Mouse (Mus musculus): Measurements from ENCODE around the gene Csf1. TPM values are rescaled to one million over a fixed set of nuclear protein-coding genes. Genes with fewer than 3 reads are reported as not detected.

The Csf1 gene
- polyA plus RNA-seq, 1 experiment = 27.6 TPM

DNA sequence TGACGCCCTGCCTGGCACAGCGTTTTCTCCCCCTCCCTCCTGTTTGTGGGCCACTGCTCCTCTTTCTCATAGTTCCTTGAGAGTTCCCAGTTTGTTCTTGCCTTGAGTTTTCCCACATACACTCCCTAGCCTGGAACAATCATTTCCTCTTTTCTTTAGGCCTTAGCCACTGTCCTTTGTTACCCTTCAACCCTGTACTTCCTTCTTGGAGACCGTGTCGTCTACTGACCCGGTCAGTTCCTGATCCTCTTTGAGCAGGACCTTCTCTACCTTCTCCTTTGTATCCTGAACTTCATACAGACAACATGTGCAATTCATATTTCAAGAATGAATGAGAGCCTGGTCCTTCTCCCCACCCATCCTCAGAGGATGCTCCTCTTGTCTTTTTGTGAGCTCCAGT lies 21.0 kb upstream of the Csf1 start:
- no peak for DNase-seq (ENCODE audit: low read depth)

DNA sequence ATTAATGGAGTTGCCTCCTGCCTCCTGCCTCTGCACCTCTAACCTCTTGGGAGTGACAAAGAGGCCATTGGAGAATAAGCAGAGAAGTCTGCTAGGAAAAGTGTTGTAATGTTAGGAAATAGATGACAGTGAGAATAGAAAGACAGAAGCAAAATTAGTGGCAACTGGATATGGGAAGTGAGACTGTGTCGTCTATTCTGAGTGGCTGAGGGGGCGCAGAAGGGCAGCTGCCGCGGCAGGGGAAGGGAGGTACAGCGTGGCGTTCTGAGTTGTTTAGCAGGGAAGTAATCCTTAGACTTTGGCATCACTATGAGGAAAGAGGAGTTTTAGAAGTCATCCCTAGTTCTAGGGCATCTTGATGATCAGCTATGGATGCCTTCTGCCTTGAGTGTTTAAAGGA lies 17.7 kb upstream of the Csf1 start:
- no peak for DNase-seq (ENCODE audit: low read depth)

DNA sequence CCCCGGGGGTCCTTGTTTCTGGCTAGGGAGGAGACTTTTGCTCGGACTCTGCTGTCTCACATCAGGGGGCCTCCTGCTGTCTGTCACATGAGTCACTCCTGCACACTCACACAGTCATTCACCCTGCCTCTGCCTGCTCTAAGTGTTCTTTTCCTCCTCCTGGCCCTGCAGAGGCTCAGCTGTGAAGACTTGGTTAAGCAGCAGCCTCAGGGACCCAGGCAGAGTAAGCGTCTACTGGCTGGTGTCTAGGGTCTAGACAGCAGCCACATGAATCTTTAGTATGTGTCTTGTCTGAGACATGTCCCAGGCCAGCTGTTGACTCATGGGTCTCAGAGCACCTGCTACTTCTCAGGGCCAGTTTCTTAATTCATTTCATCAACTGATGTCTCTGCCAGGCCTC lies 16.0 kb upstream of the Csf1 start:
- DNase-seq (ENCODE audit: low read depth) = no peak

DNA sequence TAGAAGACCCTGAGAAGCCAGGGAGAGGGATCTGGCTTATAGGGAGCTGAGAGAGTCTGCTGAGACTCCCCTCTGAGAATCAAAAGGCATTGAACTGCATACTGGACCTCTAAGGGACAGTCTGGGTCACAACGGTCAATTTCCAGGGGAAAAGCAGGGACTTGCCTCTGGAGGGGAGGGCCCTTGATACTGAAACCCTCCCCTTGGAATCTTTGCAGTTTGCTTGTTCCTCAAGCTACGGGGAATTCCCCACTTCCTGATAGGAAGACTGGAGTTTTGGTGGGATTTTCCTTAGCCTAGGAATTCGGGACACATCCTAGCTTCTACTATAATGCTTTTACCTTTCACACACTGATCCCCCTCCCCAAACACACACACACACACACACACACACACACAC lies 15.5 kb upstream of the Csf1 start:
- DNase-seq (ENCODE audit: low read depth) = no peak

DNA sequence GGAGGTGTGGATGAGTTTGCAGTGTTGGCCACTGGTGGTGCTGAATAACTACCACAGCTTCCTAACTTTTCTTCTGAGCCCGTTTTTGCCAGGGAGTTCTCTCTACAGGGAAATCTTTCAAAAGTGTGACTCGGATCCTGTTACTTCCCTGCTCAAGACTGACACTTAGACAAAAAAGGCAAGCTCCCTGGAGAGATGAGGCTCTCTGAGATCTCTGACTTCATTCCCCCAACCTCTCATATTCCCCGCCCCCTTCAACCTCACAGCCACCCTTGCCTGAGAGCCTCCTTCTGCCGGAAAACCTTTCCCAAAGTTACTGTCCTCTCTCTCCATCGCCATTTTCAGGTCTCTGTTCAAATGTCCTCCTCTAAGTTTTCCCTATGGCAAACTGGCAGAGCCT lies 14.8 kb upstream of the Csf1 start:
- DNase-seq (ENCODE audit: low read depth) = no peak

DNA sequence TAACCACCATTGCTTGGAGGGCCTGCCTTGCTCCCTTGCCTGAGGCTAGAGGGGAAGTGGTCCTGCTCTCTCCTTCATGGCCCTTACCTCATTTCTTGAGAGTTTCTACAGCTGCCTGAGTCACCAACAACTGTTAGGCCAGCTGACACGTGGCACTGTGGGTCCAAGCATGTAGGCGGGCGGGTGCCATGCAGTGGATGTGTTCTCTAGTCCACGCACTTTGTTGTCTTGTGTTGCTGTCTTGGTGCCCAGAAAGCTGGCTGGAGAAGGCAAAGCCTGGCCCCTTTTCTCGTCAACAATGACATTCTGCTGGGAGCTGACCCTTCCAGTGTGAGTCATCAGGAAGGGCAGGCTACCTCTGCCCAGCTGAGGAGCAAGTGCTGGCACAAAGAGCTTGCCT lies 12.6 kb upstream of the Csf1 start:
- no peak for DNase-seq (ENCODE audit: low read depth)

DNA sequence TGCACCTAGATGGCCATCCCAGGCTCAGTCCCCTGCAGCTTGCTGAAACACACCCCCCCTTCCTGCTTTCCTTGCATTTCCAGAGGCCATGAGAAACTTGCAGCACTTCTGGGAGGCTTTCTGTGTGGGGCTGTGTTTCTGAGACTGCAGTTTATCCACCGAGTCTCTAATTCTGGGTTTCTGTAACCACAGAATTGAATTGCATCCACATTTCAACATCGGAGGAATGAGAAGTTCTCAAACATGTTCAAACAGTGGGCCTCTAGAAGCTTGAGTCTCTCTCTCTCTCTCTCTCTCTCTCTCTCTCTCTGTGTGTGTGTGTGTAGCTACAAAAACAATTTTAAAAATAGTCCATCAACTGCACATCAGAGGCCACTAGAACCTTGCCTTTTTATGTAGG lies 9.4 kb upstream of the Csf1 start:
- no peak for DNase-seq (ENCODE audit: low read depth)

DNA sequence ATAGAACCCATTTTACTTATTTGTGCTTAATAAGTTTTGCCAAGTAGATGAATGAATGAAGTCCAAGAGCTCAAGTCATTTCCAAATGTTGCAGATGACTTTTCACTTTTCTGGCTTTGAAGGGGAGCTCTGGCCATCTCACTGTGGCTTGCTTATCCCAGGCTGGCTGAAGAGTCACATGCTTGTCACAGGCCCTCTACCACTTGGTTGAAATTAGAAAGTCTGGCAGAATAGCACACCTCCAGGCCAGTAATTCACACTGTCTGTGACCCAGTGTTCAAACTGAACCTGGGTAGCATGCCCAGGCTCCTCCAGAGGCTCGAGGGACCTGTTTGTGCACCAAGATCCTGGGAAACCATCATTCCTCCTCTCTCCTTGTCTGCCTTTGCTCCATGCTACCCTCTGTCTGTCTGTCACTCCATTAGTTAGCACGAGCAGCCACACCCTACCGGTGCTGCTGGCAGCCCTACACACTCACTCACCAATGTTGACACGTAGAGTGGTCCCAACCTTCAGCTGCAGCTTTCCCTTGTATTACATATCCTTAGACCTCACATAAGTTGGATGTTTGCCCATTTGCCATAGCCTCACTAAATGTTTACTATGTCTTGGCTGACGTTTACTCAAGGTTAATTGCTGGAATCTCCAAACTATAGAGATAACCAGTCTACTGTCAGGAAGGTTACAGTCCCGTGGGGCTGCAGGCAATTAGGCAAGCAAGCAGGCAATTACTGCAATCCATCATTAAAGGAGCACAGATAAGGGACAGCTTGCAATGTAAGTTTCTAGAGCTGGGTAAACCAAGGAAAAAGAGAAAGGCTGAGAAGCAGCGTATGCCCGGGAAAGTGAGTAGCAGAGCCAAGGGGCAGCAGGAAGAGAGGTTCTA lies 8.1 kb upstream of the Csf1 start:
- no peak for DNase-seq (ENCODE audit: low read depth)

DNA sequence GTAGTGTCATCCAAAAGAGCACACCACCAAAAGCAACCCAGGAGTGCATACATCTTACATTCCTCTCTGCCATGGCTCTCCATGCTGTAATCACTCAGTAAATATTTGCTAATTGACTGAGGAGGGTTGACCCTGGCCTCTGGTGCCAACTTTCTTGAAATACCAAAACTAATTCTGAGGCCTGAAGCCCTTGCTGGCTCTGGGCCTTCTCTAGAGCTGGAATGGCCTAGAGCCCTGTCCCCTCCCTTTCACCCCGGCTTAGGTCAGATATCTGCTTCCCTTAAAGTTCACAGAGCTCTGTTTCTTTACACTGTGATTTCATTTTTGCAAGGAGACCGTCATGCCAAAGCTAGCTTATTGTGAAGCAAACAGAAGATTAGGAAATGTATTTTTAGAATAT lies 6.5 kb upstream of the Csf1 start:
- DNase-seq (ENCODE audit: low read depth) = no peak

DNA sequence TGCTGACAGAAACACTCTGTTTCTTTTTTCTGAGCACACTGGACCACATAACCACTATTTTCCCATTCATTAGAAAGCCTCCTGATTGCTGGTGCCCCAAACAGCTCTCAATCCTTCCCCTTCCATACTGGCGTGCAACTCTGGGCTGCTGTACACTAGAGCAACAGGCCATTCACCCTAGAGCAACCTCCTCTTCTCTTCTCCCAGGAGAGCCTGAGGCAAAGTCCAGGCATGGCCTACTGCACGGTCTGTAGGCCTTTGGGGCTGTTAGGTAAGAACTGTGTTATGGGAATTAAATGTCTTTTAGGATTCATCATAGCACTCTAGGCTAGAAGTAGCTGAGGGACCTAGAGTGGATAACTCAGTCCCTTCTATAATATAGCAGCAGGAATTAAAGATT lies 5.7 kb upstream of the Csf1 start:
- DNase-seq (ENCODE audit: low read depth) = no peak

DNA sequence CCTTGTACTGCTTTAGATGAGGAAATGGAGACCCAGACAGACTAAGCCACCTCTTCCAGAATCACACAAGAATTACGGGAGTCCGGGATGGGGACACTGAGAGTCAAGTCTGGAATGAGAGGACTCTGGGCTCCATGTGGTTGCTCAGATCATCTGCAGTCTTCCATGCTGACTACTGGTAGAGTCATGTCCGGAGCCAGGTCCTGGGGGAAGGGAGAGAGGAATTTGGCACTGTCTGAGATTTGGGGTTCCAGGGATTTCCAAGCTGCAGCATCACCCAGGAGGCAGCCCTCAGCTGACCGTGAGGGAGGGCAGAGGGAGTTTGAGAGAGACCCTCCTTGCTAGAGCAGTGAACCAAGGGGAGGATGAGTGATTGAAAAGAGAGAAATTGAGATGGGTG lies 3.3 kb upstream of the Csf1 start:
- DNase-seq (ENCODE audit: low read depth) = no peak

DNA sequence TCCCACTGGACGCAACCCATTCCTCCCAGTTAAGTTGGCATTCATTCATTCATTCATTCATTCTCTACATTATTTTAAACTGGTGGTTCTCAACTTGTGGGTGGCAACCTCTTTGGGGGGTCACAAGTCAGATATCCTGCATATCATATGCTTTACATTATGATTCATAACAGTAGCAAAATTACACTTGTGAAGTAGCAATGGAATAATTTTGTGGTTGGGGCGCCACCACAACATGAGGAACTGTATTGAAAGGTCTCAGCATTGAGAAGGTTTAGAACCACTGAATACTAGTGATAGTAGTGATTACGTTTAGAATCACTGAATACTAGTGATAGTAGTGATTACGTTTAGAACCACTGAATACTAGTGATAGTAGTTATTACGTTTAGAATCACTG lies 1.2 kb upstream of the Csf1 start:
- no peak for DNase-seq (ENCODE audit: low read depth)

DNA sequence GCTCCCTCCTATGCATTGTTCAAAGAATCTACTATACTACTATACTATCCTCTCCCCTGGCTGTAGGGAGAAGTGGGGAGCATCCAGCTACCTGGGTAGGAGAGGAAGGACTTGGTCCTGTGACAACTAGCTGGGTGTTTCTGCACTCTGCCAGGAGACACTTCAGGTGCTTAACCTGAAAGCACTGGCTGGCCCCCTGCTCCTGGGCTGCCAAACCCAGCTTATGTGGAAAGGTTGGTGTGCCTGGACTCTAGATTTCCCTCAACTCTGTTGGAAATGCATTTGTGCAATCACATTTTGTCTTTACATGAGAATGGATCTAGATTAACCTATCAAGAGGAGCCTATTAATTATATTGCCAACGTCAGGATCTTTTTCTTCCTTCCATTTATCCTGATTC lies 502 bp upstream of the Csf1 start:
- DNase-seq (ENCODE audit: low read depth) = no peak

DNA sequence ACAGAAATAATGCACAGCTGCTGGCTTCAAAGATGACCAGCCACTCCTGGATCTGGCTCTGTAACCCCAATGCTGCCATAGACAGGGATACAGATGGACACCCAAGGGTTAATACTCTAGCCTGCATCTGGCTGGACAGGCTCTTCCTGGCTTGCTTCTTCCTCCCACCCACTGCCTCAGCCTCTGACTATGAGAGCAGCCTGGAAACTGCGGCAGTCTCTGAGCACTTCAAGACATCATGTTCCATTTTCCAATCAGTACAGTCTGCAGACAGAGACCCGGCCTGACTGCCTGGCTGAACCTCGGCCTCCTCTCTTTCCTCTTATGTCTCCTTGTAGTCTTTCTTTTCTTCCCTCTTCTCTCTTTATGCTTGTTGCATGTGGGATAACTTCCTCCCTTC lies 1.6 kb downstream of the Csf1 start:
- no peak for DNase-seq (ENCODE audit: low read depth)

DNA sequence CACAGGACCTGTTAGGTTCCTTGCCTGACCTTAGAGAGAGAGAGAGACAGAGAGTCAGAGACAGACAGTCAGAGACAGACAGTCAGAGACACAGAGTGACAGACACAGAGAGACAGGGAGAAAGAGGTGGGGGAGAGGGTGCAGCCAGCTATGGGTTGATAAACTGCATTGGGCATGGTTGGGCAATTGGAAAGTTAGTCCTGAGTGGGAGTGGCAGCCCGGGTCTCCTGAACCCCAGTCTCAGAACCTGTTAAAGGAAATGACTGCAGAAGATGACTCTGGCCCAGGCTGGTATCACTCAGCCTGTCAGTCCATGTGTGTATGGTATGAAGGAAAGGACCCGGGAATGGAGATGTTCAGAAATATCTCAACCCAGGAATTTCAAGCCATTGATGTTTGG lies 2.1 kb downstream of the Csf1 start:
- DNase-seq (ENCODE audit: low read depth) = no peak

DNA sequence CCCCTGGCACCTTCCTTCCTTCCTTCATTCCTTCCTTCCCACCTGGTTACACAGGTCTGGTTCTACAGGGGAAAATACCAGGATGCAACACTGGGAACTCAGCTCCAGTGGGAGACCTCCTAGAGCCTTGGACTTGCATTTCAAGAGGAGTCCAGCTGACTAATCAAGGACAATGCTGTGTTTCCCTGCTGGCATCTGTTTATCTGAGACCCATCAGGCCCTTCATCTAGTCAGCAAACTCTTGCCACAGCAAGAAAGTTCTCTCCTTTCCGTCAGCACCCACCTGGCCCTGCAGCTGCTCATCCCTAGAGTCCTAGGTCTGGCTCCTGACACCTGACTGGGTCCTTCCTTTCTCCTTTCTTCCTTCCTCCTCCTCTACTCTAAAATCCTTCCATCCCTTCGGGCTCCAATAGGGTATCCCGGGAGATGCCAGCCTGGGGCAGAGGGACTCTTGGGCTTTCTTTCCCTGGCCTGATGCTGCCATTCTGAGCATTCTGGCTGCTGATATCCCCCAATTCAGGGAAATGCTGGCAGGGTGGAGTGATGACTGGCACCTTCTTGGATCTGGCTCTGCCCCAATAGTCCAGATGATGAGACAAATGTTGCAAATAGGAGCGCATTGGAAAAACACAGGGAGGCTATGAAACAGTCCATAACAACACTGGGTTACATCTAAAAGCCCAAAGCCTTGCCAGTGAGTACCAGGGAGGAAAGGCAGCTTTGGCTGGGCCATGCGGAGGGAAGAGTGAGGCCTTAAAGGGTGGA lies 2.7 kb downstream of the Csf1 start:
- no peak for DNase-seq (ENCODE audit: low read depth)

DNA sequence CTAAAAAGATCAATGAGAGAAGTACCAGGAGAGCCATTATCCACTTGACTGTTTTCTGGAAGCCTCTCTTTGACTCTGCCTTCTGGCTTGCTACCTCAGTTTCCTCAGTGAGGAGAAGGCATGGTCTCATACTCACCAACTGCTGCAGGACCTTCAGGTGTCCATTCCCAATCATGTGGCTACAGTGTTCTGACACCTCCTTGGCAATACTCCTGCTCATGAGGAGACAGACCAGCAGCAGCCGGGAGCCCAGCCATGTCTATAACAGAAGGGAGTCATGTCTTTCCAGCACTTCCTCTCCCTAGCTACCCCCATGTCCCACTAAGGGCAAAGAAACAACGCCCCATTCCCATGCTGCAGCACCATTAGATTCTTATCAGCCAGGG lies 3.8 kb downstream of the Csf1 start:
- DNase-seq (ENCODE audit: low read depth) = no peak

DNA sequence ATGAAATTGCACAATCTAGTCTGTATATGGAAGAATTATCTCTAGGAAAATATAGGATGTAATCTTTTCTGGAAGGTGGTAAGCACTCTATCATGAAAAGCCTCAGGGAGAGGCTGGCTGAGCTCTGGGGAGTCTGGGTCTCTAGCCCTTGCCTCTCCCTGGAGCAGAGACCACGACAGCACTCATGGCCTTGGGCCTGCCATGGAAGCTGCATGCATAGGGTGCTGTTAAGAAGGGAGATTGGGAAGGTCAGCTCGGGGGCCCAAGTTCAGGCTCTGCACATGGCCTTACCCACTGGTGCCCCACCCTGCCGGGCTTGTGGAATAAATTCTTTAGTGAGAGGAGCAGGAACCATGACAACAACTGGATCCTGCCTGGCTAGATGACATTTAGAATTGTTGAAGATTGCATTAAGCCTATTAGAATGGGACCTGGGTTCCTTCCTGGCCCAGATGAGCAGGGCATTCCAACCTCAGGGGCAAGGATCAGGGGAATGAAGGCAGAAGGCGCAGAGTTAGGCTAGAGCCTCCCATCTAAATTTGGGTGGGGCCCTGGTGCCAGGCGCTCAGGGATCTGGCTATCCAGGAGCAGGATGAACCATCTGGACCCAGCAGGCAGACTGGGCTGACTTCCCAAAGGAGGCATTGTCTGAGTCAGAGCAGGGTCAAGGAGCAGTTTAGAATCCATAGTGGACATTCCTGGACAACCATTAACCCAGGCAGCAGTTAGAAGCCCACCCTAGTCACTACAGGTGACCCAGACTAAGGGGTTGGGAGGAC lies 4.4 kb downstream of the Csf1 start:
- no peak for DNase-seq (ENCODE audit: low read depth)

DNA sequence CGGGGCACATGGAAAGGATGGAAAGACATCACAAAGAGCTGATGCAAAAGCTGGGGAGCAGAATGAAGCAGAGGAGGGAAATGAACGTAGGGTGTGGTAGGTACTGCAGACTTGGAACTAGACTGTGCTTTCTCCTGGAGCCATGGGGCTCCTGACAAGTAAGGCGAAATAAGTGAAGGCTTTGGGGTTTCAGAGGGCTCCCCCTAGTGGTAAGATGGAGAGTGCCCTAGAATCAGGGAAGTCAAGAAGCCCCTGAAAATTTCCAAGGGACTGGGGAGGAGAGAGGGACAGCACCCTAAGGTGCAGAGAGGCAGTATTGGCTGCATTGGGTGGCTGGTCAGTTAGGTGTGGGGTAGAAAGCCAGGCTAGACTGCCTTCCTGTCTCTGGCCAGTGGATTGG lies 5.6 kb downstream of the Csf1 start:
- no peak for DNase-seq (ENCODE audit: low read depth)

DNA sequence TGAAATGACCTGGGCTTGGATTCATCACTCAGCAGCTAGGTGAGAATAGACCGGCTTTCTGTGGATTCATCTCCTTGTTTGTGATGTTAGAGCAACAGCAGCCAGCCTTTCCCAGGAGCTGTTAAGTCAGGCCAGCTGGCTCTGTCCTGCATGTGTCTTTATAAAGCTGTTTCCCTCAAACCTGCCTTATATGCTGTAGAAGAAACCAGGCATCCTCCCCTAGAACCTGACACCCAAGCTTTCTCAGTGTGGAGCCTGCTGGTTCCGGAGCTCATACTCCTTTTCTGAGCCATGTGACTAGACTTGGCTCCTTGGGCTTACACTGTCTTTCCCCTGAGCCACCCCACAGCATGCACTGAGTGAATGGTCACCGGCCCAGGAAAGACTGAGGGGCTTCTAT lies 8.7 kb downstream of the Csf1 start:
- no peak for DNase-seq (ENCODE audit: low read depth)

DNA sequence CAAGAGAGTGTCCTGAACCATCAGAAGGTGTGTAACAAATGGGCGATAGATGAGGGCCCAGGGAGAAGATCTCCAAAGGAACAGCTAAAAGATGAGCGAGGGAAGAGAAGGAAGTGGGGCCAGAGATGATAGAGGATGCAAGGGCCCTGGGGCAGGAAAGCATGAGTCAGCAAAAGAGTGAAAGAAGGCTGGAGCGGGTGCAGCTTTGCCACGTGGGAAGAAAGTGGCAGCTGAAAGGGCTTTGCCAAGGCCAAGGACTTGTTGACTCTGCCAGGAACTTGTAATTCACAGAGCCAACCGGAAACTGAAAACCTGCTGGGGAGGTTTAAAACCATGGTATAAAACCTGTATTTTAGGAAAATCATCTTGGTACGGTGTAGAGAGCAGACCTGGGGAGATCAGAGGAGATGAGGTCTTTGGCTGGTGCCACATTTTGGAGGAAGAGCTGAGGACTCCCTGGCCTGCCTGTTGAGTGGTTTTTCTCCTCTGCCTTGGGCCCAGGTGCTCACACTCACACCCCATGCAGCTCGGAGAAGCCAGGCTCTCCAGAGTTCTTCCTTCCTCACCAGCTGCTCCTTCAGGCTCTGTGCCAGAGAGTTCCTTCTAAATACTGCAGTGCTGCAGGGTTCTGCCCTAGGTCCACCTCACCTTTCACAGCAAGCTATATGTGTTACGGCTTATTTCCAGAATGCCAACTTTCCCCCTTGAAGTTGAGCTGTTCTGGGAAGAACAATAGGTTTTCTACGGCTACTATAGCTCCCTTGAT lies 9.3 kb downstream of the Csf1 start:
- DNase-seq (ENCODE audit: low read depth) = no peak

DNA sequence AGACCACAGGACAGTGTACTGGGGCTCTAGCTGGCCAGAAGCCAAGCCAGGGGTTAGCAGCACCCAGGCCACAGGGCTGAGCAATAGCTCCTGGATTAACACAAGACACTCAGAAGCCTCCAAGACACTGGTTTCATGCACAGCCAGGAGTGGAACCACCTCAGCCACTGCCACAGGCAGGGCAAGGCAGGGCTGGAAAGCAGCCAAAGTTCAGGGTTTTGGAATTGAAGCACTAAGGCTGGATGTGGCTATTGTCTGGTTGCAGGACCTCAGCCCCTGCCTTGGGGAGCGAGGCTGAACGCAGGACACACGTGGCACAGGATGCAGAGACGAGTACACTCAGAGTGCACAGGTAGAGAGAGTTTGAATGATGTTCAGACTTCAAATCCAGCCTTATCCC lies 10.8 kb downstream of the Csf1 start:
- no peak for DNase-seq (ENCODE audit: low read depth)
